Mouse (Mus musculus) kidney, embryonic 15.5 days (tissue): Measurements from ENCODE around the gene Trim39. TPM values are rescaled to one million over a fixed set of nuclear protein-coding genes. Genes with fewer than 3 reads are reported as not detected.
"Not testable (repeated sequence)": the region's sequence is repeated elsewhere in the genome, so short reads cannot be mapped to it uniquely, and the experiment has no call there.

Experiments
- ATAC-seq: fragments of 200-750 bp; cut with Nextera tagmentation; replicated peaks from 2 replicates; pipeline ENCODE4 v1.8.0; 2017; ENCODE audit warnings: moderate TSS enrichment; ENCODE audit not compliant: low FRiP score
- H3K27ac ChIP-seq: fragments of 300-500 bp; sonication (generic); 2 replicates; pipeline ENCODE4 v1.5.1; 2015; ENCODE audit warnings: mild to moderate bottlenecking, inconsistent platforms
- H3K27me3 ChIP-seq: fragments of 300-500 bp; sonication (generic); 2 replicates; pipeline ENCODE4 v1.6.1; 2015; ENCODE audit warnings: inconsistent platforms
- H3K36me3 ChIP-seq: fragments of 300-500 bp; sonication (generic); 2 replicates; pipeline ENCODE4 v1.6.1; 2015; ENCODE audit warnings: inconsistent platforms
- H3K4me1 ChIP-seq: fragments of 300-500 bp; sonication (generic); 2 replicates; pipeline ENCODE4 v1.6.1; 2015; ENCODE audit warnings: inconsistent platforms
- H3K4me2 ChIP-seq: fragments of 300-500 bp; sonication (generic); 2 replicates; pipeline ENCODE4 v1.6.1; 2015; ENCODE audit warnings: moderate library complexity, mild to moderate bottlenecking, inconsistent platforms
- H3K4me3 ChIP-seq: fragments of 300-500 bp; sonication (generic); replicated peaks from 2 replicates; pipeline ENCODE4 v1.5.1; 2015; ENCODE audit warnings: mild to moderate bottlenecking, inconsistent platforms
- H3K9ac ChIP-seq: fragments of 300-500 bp; sonication (generic); 2 replicates; pipeline ENCODE4 v1.6.1; 2015; ENCODE audit warnings: mild to moderate bottlenecking, inconsistent platforms
- H3K9me3 ChIP-seq: fragments of 300-500 bp; sonication (generic); replicated peaks from 2 replicates; pipeline ENCODE4 v1.6.1; 2016; ENCODE audit warnings: inconsistent platforms
- WGBS: fragments of 180-500 bp; shearing (Covaris S2); methylation state at CpG from one replicate; pipeline ENCODE4 v1.1.7; 2015; ENCODE audit warnings: mixed read lengths; 5-methylcytosine and 5-hydroxymethylcytosine counted together
- polyA plus RNA-seq: library from polyadenylated mRNA; unstranded; fragments of >200 nt; fragmentation: Nextera tagmentation; extraction: Ambion mirVana; gene quantifications from 2 replicates; pipeline ENCODE4 v1.2.1, GENCODE M21; 2015

Trim39 gene
- polyA plus RNA-seq: 16.4 and 19.5 TPM in 2 replicates

DNA sequence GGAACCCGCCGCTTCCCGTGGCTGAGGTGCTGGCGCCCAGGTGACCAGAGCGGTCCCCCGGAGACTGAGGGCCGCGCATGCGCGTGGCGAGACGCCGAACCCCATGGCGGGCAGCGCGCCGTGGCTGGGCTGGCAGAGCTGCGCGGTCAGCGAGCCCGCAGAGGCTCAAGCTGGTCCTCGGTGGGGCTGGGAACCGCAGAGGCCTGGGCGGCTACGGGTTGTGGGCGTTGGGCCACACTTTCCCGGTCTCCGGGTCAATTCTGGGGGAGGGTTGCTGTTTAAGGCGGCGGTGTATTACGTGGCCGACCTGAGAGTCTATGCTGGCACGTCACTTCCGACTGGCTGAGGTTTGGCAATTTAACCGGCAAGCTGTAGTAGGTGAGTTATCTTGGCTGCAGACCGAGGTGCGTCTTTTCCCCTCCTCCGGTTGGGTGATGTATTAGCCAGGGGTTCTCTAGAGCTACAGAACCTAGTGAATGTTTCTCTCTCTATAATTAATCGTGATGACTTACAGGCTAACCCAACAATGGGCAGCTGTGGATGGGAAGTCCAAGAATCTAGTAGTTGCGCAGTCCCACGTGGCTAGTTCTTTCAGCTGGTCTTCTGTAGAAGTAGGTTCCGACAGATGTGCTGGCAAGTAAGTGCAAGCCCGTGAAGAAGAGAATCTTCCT lies at the start of gene Trim39:
Gene Trim39, minus strand, starts transcription at position 662 of the 671 bp plus-strand sequence.
- Histone ChIP-seq H3K4me3 (peak within 1 kb of the TSS; percentile 87), H3K9me3 (no peaks in the 10 kb centered on the region), H3K27ac (peak within 1 kb of the TSS; percentile 92), H3K9ac (peak within 1 kb of the TSS; percentile 96), H3K36me3 (peaks cover 42% of the 10 kb centered on the region), H3K4me2 (peak within 1 kb of the TSS; percentile 87), H3K27me3 (no peaks in the 10 kb centered on the region), H3K4me1 (peaks cover 32% of the 10 kb centered on the region)
- WGBS: 1% methylated on average over 43 of the region's 43 CpGs
- peak; percentile 87 for ATAC-seq

DNA sequence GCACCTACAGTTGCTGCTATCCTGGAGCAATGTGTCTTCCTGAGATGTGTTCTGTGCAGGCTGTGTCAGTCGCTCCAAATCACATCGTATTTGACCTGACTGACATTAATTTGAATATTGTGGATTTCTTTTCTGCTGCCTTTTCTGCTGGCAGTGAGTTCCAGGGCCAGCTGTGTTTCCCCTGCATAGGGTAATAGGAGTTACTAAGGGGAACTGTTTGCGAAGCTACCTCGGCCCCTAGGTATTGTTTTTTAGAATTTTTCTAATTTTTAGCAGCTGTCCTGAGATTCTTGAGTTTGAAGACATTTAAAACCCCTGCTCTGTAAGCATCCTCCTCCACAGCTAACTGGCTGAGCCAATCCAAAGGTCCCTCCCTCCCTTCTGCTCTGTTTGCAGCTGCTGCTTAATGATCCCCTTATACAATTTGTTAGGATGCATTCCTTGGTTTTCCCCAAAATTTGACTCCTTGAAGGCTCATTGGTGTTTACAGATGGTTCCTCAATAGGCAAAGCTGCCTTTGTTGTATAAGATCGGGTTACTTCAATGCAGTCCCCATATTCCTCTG lies 43.7 kb upstream of the Trim39 start:
- ATAC-seq: peak; percentile 60
- 21% methylated on average over 5 of the region's 5 CpGs for WGBS
- H3K9ac ChIP-seq: no peak overlapping the region; the same call in 1 of the 2 replicates

DNA sequence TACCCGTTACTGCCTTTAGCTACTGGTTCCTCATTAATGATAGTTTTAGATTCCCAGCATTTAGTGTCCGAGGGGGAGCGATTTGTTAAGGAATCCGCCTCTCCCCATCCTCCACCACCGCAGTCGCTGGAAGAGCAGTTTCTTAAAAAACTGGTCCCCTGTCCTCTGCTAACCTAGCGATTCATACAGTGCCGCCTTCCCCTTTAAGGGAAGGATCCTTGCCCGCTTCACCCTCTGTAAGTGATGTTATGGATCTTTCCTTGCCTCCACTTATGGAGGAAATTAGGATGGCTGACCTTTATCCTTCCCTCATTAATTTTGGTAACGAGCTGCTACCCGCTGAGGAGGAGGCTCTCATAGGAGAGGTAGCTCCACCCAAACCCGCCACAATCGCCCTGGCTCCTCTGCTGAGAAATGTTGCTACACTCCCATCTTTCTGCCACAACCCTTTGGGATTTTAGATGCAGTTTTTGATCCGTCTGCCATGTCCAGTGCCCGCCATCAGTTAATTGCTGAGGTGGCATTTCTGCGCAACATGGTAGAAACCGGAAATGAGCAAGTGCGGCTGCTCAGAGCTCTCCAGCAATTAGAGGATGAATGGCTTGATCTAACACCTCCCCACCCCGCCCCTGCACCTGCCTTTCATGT lies 43.1 kb upstream of the Trim39 start:
- H3K4me2 ChIP-seq: peak overlapping the region; percentile 80
- peak overlapping the region; percentile 45 for H3K9ac ChIP-seq
- no peaks in the 10 kb centered on the region for H3K27me3 ChIP-seq
- no peaks in the 10 kb centered on the region for H3K9me3 ChIP-seq
- H3K36me3 ChIP-seq: no peaks in the 10 kb centered on the region
- peak overlapping the region; percentile 55 for H3K4me3 ChIP-seq
- peak; percentile 85 for ATAC-seq
- peak overlapping the region; percentile 81 for H3K27ac ChIP-seq
- 0 out of 2 replicates have a peak, but pooled peaks cover 6% of the 10 kb centered on the region for H3K4me1 ChIP-seq
- WGBS: under 1% methylated on average over 19 of the region's 19 CpGs

More for the DNA sequence above, 43.7 kb upstream of the Trim39 start:
- Histone ChIP-seq H3K9me3 (no peaks in the 10 kb centered on the region), H3K36me3 (no peaks in the 10 kb centered on the region), H3K4me1 (0 out of 2 replicates have a peak, but pooled peaks cover 6% of the 10 kb centered on the region), H3K27ac (peak overlapping the region; percentile 81), H3K27me3 (no peaks in the 10 kb centered on the region), H3K4me2 (peak overlapping the region; percentile 80), H3K4me3 (peak overlapping the region; percentile 55)

DNA sequence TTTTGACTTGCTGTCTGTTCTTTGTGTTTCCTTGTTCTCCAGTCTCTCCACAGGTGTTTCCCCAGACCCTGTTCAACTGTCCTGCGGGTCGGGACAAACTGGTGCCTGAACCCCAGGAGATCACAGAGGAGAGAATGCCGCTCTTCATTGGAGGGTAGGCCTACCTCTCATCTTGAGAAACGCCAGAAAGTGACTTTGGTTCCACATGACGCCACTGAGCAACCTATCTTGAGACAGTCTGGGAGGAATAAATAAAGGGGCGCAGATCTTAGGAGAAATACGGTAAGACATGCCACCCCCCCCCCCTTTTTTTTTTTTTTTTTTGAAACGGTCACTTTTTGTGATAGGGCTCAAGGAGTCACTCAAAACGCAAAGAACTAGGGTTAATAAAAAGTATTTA lies 42.5 kb upstream of the Trim39 start:
- 5% methylated on average over 9 of the region's 9 CpGs for WGBS
- peak overlapping the region; percentile 81 for H3K27ac ChIP-seq
- peak; percentile 53; the same call in 1 of the 2 replicates for ATAC-seq
- H3K9ac ChIP-seq: peak overlapping the region; percentile 45; the same call in 1 of the 2 replicates
- peak overlapping the region; percentile 80 for H3K4me2 ChIP-seq
- no peaks in the 10 kb centered on the region for H3K27me3 ChIP-seq
- H3K4me3 ChIP-seq: peak overlapping the region; percentile 55
- H3K9me3 ChIP-seq: no peaks in the 10 kb centered on the region
- no peaks in the 10 kb centered on the region for H3K36me3 ChIP-seq
- 0 out of 2 replicates have a peak, but pooled peaks cover 6% of the 10 kb centered on the region for H3K4me1 ChIP-seq

DNA sequence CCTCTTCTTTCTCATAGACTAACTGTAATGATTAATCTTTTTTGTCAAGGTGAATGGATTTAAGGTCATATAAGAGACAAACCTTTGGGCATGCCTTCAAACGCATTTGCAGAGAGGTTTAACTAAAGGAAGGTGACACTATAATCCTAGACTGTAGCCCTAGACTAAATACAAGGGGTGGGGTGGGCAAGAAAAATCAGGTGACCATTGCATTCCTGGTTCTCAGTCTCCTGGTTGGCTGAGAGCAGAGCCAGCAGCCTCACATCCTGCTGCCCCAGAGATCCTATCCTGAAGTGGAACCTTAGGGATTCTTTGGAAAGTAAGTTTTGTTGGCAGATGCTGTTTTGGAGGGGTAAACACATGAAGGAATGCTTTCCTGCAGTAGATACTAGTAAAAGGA lies 37.2 kb upstream of the Trim39 start:
- Histone ChIP-seq H3K27me3 (no peaks in the 10 kb centered on the region), H3K4me1 (no peaks in the 10 kb centered on the region), H3K27ac (no peak overlapping the region), H3K9me3 (no peaks in the 10 kb centered on the region), H3K9ac (no peak overlapping the region), H3K36me3 (no peaks in the 10 kb centered on the region), H3K4me3 (no peak overlapping the region), H3K4me2 (no peak overlapping the region)
- 29% methylated on average over 1 of the region's 1 CpGs for WGBS
- ATAC-seq: no peak

DNA sequence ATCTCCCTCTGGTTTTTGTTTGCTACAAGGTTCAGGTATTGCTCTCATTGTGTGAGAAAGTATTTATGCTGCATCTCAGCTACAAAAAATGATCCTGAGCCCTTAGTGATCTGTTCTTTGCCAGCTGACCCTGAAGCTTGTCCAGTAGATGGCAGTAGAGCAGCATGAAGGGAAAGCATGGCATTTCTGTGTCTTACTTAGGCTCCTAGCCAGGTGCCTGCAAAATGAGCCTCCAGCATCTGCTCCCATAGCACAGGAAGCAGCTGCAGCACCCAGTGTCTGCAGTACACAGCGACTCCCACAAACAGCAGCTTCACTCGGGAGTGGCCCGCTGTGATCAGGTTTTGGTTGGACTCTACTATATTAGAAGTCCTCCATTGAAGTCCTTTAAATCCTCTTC lies 36.8 kb upstream of the Trim39 start:
- not testable (repeated sequence) for H3K27me3 ChIP-seq

DNA sequence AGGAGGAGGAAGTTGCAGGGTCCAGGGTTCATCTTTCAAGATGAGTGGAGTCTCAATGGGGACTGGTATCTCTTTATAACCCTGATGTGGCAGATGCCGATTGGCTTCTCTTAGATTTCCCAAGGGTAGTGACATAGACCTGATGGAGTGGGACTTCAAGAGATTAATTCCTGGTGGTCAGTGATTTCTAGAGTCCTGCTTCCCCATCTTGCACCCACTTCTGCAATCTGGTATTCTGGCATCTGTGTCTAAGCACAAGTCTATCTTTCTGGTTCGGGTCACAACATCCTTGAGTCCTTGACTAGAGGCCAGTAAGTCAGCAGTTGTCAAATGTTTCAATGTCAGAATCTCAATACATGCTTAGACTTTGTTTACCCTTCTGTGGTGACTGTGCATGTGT lies 14.3 kb upstream of the Trim39 start, which contains the start of gene H2-M10.2:
Gene H2-M10.2, minus strand, starts transcription at position 101 of the 400 bp plus-strand sequence.
- 88% methylated on average over 2 of the region's 2 CpGs for WGBS
- Histone ChIP-seq H3K27me3 (no peaks in the 10 kb centered on the region), H3K9ac (no peak within 1 kb of the TSS), H3K27ac (no peak within 1 kb of the TSS), H3K4me1 (no peaks in the 10 kb centered on the region), H3K36me3 (peaks cover 14% of the 10 kb centered on the region), H3K4me3 (no peak within 1 kb of the TSS), H3K9me3 (no peaks in the 10 kb centered on the region), H3K4me2 (no peak within 1 kb of the TSS)
- no peak for ATAC-seq

More for the DNA sequence above, 36.8 kb upstream of the Trim39 start:
- 0% methylated on average over 3 of the region's 3 CpGs for WGBS
- H3K9ac ChIP-seq, H3K4me1 ChIP-seq, H3K27ac ChIP-seq, H3K4me2 ChIP-seq, H3K4me3 ChIP-seq, H3K9me3 ChIP-seq, H3K36me3 ChIP-seq: not testable (repeated sequence)
- ATAC-seq: 0 out of 2 replicates have a peak, but pooled peaks have one; percentile 49

DNA sequence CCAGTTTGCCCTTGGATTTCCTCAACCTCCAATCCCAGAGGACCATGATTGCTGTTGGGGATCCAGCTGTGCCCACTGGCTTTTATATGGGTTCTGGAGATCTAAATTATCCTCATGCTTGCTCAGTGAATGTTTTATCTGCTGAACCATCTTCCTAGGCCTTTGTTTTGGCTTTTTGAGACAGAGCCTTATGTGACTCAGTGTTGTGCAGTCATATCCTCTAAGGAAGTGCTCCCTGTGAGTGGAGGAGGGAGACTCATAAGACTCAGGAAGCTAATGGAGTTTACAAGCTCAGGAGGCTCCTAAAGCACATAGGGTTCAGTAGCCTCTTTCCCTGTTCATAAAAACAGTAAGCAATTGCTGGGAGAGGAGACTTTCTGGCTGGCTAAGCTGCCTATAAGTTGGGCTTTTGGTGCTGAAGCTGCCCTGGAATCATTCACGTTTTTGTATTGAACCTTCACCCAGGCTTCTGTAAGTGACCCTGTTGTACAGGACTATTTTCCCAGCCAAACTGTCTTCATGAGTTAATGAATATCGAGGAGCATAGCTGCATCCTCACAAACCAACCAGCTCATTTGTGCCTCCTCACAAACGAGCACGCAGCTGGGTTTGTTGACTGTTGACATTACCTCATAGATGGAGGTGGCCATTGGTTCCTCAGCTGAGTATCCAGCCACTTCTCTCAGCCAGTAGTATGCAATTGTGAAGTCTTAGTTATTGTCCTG lies 9.6 kb upstream of the Trim39 start:
- Histone ChIP-seq H3K4me3 (no peak overlapping the region), H3K27ac (no peak overlapping the region), H3K9me3 (no peaks in the 10 kb centered on the region), H3K4me1 (no peaks in the 10 kb centered on the region), H3K9ac (no peak overlapping the region), H3K27me3 (no peaks in the 10 kb centered on the region), H3K4me2 (no peak overlapping the region), H3K36me3 (peaks cover 50% of the 10 kb centered on the region)
- WGBS: 90% methylated on average over 4 of the region's 4 CpGs
- no peak for ATAC-seq

DNA sequence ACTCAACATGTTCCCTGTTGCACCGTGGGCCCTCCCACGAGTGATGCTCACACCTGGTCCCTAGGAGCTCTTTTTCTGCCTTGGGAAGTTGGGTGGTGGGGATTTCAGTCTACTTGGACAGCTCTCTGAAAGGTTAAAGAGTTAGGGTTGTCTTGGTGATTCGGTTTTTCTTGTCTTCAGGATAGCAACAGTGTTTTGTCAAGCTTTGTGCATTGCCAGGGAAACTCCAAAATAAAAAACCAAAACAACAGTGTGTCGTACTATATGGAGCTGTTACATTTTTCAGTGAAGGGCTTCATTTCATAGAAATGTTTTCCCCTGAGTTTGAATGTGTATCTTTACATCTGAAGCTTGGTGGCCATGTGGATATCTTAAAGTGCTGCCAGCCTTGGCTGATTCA lies 2.7 kb upstream of the Trim39 start:
- H3K9me3 ChIP-seq: no peaks in the 10 kb centered on the region
- H3K27me3 ChIP-seq: no peaks in the 10 kb centered on the region
- no peak overlapping the region for H3K9ac ChIP-seq
- no peak overlapping the region for H3K27ac ChIP-seq
- no peak for ATAC-seq
- H3K4me1 ChIP-seq: peaks cover 30% of the 10 kb centered on the region
- H3K36me3 ChIP-seq: peaks cover 44% of the 10 kb centered on the region
- no peak overlapping the region for H3K4me3 ChIP-seq
- no peak overlapping the region for H3K4me2 ChIP-seq
- 95% methylated on average over 4 of the region's 4 CpGs for WGBS

DNA sequence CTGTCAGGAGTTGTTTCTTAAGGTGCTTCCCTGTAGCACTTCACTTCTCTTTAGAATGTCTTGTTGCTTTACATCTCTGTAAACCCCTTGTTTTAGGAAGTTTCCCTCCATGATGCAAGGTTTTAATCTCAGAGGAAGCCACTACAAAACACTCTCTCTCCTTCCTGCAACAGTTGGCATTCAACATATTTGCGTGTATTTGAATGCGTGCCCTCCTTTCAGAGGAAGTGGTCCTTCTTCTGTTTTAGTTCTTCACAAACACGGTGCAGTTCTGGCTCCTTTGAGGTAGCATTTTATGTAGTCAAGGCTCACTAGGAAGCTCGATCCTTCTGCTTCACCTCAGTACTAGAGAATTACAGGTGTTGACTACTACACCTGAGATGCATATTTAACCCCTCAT lies 1.7 kb upstream of the Trim39 start:
- Histone ChIP-seq H3K9me3 (no peaks in the 10 kb centered on the region), H3K9ac (no peak overlapping the region), H3K4me2 (0 out of 2 replicates have a peak overlapping the region, but pooled peaks have one; percentile 5), H3K4me1 (peaks cover 32% of the 10 kb centered on the region), H3K27me3 (no peaks in the 10 kb centered on the region), H3K27ac (no peak overlapping the region), H3K36me3 (peaks cover 39% of the 10 kb centered on the region), H3K4me3 (no peak overlapping the region)
- no peak for ATAC-seq
- WGBS: 93% methylated on average over 4 of the region's 4 CpGs

DNA sequence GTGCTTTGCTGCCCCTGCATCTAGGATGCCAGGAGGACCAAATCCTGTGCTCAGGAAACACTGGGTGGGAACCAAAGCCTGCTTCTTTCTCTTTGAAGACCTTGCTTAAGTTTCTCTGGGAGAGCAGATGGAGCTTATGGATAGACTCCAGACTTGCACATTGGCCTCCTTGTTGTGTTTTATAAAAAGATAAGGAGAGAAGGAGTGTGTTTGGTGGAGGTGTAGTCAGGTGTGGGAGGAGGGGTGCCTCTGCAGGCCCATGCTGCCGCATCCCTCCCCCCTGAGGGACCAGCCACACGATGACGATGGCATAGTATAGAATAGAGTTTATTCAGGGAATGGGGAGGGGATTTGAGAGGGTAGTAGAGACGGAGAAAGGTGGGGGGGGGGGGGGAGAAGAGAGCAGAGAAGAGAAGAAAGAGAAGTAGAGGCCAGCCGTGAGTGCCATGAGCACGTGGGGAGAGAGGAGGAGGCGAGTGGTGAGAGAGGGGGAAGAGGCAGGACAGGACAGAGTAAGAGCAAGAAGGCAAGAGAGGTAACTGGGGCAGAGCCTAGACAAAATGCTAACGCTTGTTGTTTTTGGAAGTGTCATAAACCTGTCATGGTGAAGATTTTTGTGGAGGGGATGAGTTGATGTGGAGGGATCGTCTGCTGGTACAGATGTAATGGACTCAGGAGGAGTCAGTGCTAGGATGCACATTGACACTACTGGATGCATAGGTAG lies 758 bp upstream of the Trim39 start:
- Histone ChIP-seq H3K4me2 (peak overlapping the region; percentile 87), H3K4me1 (peaks cover 32% of the 10 kb centered on the region), H3K36me3 (peaks cover 37% of the 10 kb centered on the region), H3K27me3 (no peaks in the 10 kb centered on the region), H3K4me3 (peak overlapping the region; percentile 87), H3K9me3 (no peaks in the 10 kb centered on the region), H3K9ac (peak overlapping the region; percentile 96), H3K27ac (no peak overlapping the region)
- 81% methylated on average over 9 of the region's 9 CpGs for WGBS
- no peak for ATAC-seq
